Mouse (Mus musculus) megakaryocyte-erythroid progenitor cell, adult 5-6 weeks (primary cell): ENCODE results near the gene Phf11d. TPM values are rescaled to one million over a fixed set of nuclear protein-coding genes. Genes with fewer than 3 reads are reported as not detected.
"Not testable (repeated sequence)": the region's sequence is repeated elsewhere in the genome, so short reads cannot be mapped to it uniquely, and the experiment has no call there.

ENCODE experiments used
- ATAC-seq: replicated peaks from 2 replicates; pipeline ENCODE4 v1.8.0; 2016; ENCODE audit warnings: mild to moderate bottlenecking, inconsistent platforms; ENCODE audit not compliant: severe bottlenecking, poor library complexity, low FRiP score, low TSS enrichment
- total RNA-seq, 2 experiments: library from RNA; stranded (forward) in 1 of 2; stranded (reverse) in 1 of 2; fragments of 200-1000, 215-1000 nt in 1 of 2; fragments of >200 nt in 1 of 2; fragmentation: Nextera tagmentation in 1 of 2; gene quantifications; 2 replicates each; pipeline ENCODE4 v1.2.3; 2014 to 2017

Gene Phf11d
- total RNA-seq (2014; fragmentation: Nextera tagmentation), result not detected in 2 replicates
- 1.8 TPM in 1 of 2 replicates, not detected in the other for total RNA-seq (2017)

- no peak for ATAC-seq
Observed at GRCm38 (mm10) chr14:59365244-59365644, at the start of gene Phf11d. Phf11d (minus strand) TSS chr14:59365470.

GRCm38 (mm10) chr14:59414979-59415378 is 49.7 kb upstream of the Phf11d start:
- not testable (repeated sequence) for ATAC-seq

GRCm38 (mm10) chr14:59396999-59397398 is 31.7 kb upstream of the Phf11d start:
- no peak; the same call in 1 of the 2 replicates for ATAC-seq

- no peak for ATAC-seq
Observed at GRCm38 (mm10) chr14:59395281-59395680, 30.0 kb upstream of the Phf11d start, which contains the start of gene Phf11c. Phf11c (minus strand) TSS chr14:59395381.

- ATAC-seq, result 0 out of 2 replicates have a peak, but pooled peaks have one; percentile 44
Observed at GRCm38 (mm10) chr14:59390181-59390580, 24.9 kb upstream of the Phf11d start.

GRCm38 (mm10) chr14:59389532-59389931 is 24.3 kb upstream of the Phf11d start:
- no peak for ATAC-seq

GRCm38 (mm10) chr14:59370348-59371068 is 5.2 kb upstream of the Phf11d start:
- ATAC-seq, result no peak

GRCm38 (mm10) chr14:59366386-59367105 is 1.3 kb upstream of the Phf11d start:
- ATAC-seq, result no peak

- ATAC-seq, result not testable (repeated sequence)
Observed at GRCm38 (mm10) chr14:59341189-59341588, 24.1 kb downstream of the Phf11d start, which contains the start of gene Phf11b. Phf11b (minus strand) TSS chr14:59341351.

GRCm38 (mm10) chr14:59339541-59339940 is 25.7 kb downstream of the Phf11d start:
- no peak for ATAC-seq

GRCm38 (mm10) chr14:59336056-59336455 is 29.2 kb downstream of the Phf11d start:
- not testable (repeated sequence) for ATAC-seq

- peak; percentile 70 for ATAC-seq
Observed at GRCm38 (mm10) chr14:59330499-59330898, 34.8 kb downstream of the Phf11d start.

GRCm38 (mm10) chr14:59319970-59320369 is 45.3 kb downstream of the Phf11d start:
- ATAC-seq, result not testable (repeated sequence)

- not testable (repeated sequence) for ATAC-seq
Observed at GRCm38 (mm10) chr14:59319036-59319435, 46.2 kb downstream of the Phf11d start.

Other genes starting within 250 kb of the Phf11d start
- gene 1700129C05Rik, start 222.6 kb downstream of the Phf11d start, total RNA-seq (2014; fragmentation: Nextera tagmentation), result not detected in 2 replicates
- gene 1700129C05Rik, start 222.6 kb downstream of the Phf11d start, total RNA-seq (2017), result not detected in 2 replicates
- not detected in 2 replicates for gene Gm5142, start 186.7 kb downstream of the Phf11d start, total RNA-seq (2014; fragmentation: Nextera tagmentation)
- gene Gm5142, start 186.7 kb downstream of the Phf11d start, total RNA-seq (2017), result not detected in 2 replicates
- 25.5 and 28.7 TPM in 2 replicates for gene Rcbtb1, start 164.3 kb downstream of the Phf11d start, total RNA-seq (2014; fragmentation: Nextera tagmentation)
- 10.7 and 14.0 TPM in 2 replicates for gene Rcbtb1, start 164.3 kb downstream of the Phf11d start, total RNA-seq (2017)
- not detected in 2 replicates for gene Gm6904, start 105.3 kb downstream of the Phf11d start, total RNA-seq (2014; fragmentation: Nextera tagmentation)
- gene Gm6904, start 105.3 kb downstream of the Phf11d start, total RNA-seq (2017), result not detected in 2 replicates
- not detected in 2 replicates for gene Phf11a, start 67.9 kb downstream of the Phf11d start, total RNA-seq (2014; fragmentation: Nextera tagmentation)
- 0.66 and 1.2 TPM in 2 replicates for gene Phf11a, start 67.9 kb downstream of the Phf11d start, total RNA-seq (2017)
- 1.7 TPM in 1 of 2 replicates, not detected in the other for gene Phf11b, start 24.1 kb downstream of the Phf11d start, total RNA-seq (2014; fragmentation: Nextera tagmentation)
- not detected in 2 replicates for gene Phf11b, start 24.1 kb downstream of the Phf11d start, total RNA-seq (2017)
- gene Phf11c, start 29.9 kb upstream of the Phf11d start, total RNA-seq (2014; fragmentation: Nextera tagmentation), result 5.3 and 5.6 TPM in 2 replicates
- gene Phf11c, start 29.9 kb upstream of the Phf11d start, total RNA-seq (2017), result 1.9 and 2.2 TPM in 2 replicates
- gene Setdb2, start 75.4 kb upstream of the Phf11d start, total RNA-seq (2014; fragmentation: Nextera tagmentation), result 31.6 and 42.2 TPM in 2 replicates
- 39.8 and 41.4 TPM in 2 replicates for gene Setdb2, start 75.4 kb upstream of the Phf11d start, total RNA-seq (2017)
- gene Cab39l, start 75.5 kb upstream of the Phf11d start, total RNA-seq (2014; fragmentation: Nextera tagmentation), result 29.7 and 30.6 TPM in 2 replicates
- 27.3 and 29.4 TPM in 2 replicates for gene Cab39l, start 75.5 kb upstream of the Phf11d start, total RNA-seq (2017)
- 20.9 and 23.2 TPM in 2 replicates for gene Cdadc1, start 232.5 kb upstream of the Phf11d start, total RNA-seq (2014; fragmentation: Nextera tagmentation)
- 18.9 and 24.9 TPM in 2 replicates for gene Cdadc1, start 232.5 kb upstream of the Phf11d start, total RNA-seq (2017)